Mouse (Mus musculus) stomach, postnatal 0 days (tissue): ENCODE measurements around the gene Ndufa8.

ENCODE experiments used
- CTCF ChIP-seq: IDR thresholded peaks from 2 replicates; pipeline ENCODE4 v1.5.1; 2016; ENCODE audit warnings: antibody characterized with exemption, low read depth, mild to moderate bottlenecking, moderate library complexity
- EP300 ChIP-seq: optimal IDR thresholded peaks from 2 replicates; pipeline ENCODE3; 2016; ENCODE audit warnings: antibody characterized with exemption

DNA sequence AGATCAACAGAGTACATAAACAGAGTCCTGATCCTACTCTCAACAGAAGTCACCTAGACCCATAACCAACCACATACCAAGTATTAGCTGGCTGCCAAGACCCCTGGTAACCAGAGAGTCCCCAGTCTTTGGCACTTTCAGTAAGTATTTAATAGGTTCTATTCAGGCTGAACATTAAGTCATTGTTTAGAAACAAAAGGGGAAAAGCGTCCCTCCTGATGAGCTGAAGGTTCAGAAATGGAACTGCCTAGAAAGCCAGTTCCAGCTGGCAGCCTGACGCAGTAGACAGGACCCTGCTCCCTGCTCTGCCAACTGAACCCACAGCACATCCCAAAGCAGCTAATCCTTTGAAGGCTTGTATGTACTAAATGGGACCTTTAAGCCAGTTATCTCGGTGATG is 40.0 kb upstream of the Ndufa8 start:
- TF ChIP-seq CTCF, result no peak
- TF ChIP-seq EP300, result no peak
